Mouse (Mus musculus): ENCODE measurements around the gene Kdm5d.

GRCm38 (mm10) chrY:897393-898227 is at the start of gene Kdm5d:
- TF ChIP-seq CTCF (IDR thresholded peaks at IDR 0.05; ENCODE audit: low read depth, low read length) (no peak), TAL1 (conservative IDR thresholded peaks at IDR 0.05; ENCODE audit: low read depth, low read length) (no peak), GATA1 (IDR thresholded peaks at IDR 0.05; ENCODE audit: borderline replicate concordance, low read length) (no peak)

All from G1E (cell line).